Mouse (Mus musculus) olfactory bulb, adult 2 months (tissue): Measurements from ENCODE around the gene Rabl6.

Experiments used
- CTCF ChIP-seq: fragments of 200-500 bp; IDR thresholded peaks from 2 replicates; pipeline ENCODE4 v1.5.1; 2012; ENCODE audit warnings: low read depth, mild to moderate bottlenecking, low read length, moderate library complexity; ENCODE audit not compliant: insufficient read depth
- POLR2A ChIP-seq: fragments of 200-500 bp; IDR thresholded peaks from 2 replicates; pipeline ENCODE4 v1.6.1; 2012; ENCODE audit warnings: mild to moderate bottlenecking, low read depth, low read length, moderate library complexity; ENCODE audit not compliant: insufficient read depth

GRCm38 (mm10) chr2:25560551-25560950 is 47.8 kb downstream of the Rabl6 start:
- no peak for TF ChIP-seq POLR2A
- TF ChIP-seq CTCF, result no peak
